Mouse (Mus musculus) olfactory bulb, adult 2 months (tissue): ENCODE data around the gene Gm10638.

Experiments used
- CTCF ChIP-seq: fragments of 200-500 bp; IDR thresholded peaks from 2 replicates; pipeline ENCODE4 v1.5.1; 2012; ENCODE audit warnings: low read depth, mild to moderate bottlenecking, low read length, moderate library complexity; ENCODE audit not compliant: insufficient read depth
- POLR2A ChIP-seq: fragments of 200-500 bp; IDR thresholded peaks from 2 replicates; pipeline ENCODE4 v1.6.1; 2012; ENCODE audit warnings: mild to moderate bottlenecking, low read depth, low read length, moderate library complexity; ENCODE audit not compliant: insufficient read depth

GRCm38 (mm10) chr8:86758651-86759050 is 13.2 kb downstream of the Gm10638 start:
- TF ChIP-seq CTCF: no peak
- TF ChIP-seq POLR2A: no peak
